Mouse (Mus musculus): Measurements from ENCODE around the gene Opcml. TPM values are rescaled to one million over a fixed set of nuclear protein-coding genes. Genes with fewer than 3 reads are reported as not detected.

Opcml gene
- polyA plus RNA-seq, 1 experiment from 2014 or later = 2.5 TPM

DNA sequence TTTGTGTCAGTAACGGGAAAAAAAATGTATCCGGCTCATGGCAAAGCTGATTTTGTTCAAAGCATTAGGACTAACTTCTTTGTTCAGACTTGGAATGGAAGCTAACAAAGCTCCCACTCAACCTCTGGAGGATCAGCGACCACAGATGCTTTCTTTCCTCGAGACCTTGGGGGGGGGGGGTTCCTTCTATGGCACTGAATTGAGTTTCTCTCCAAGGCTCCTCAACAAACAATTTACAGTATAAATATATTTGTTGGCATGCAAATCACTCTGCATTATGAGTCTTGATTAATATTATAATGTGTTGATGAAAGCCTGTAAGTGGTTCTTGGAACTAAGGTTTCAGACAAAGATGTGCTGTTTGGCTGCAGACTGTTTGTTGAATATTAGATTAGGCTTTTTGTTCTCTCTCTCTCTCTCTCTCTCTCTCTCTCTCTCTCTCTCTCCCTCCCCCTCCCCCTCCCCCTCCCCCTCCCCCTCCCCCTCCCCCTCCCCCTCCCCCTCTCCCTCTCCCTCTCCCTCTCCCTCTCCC lies 797.3 kb downstream of the Opcml start:
- H3K4me3 ChIP-seq = no peak overlapping the region
- H3K36me3 ChIP-seq = no peaks in the 10 kb centered on the region
- DNase-seq (ENCODE audit: low spot score) = no peak
- H3K27ac ChIP-seq = no peak overlapping the region
- H3K27me3 ChIP-seq (ENCODE audit: insufficient read depth, poor library complexity, severe bottlenecking) = no peaks in the 10 kb centered on the region
- no peaks in the 10 kb centered on the region for H3K9me3 ChIP-seq
- H3K4me1 ChIP-seq (replicated peaks) = peaks cover 8% of the 10 kb centered on the region; the same call in 1 of the 2 replicates
- 85% methylated on average over 4 of the region's 4 CpGs for WGBS

DNA sequence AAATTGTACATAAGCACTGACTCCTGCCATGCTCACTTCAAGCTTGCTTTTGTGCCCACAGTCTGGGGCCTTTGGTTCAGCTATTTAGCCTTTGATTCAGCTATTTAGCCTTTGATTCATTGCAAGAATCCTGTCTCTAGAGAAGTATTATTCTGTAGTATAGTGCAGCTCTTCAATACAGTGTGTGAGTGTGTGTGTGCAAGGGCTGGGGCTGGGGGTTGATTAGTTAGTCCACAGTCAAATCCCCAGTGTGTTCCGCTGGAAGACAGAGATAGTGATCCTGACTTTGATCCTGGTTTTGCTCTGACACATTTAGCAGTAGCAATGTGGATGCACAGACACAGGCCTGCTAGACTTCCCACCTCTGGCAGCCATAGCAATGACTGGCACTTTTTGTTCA lies 797.9 kb downstream of the Opcml start:
- Histone ChIP-seq H3K36me3 (no peaks in the 10 kb centered on the region), H3K4me1 (replicated peaks) (peaks cover 8% of the 10 kb centered on the region; the same call in 1 of the 2 replicates), H3K27ac (no peak overlapping the region), H3K4me3 (no peak overlapping the region), H3K9me3 (no peaks in the 10 kb centered on the region), H3K27me3 (ENCODE audit: insufficient read depth, poor library complexity, severe bottlenecking) (no peaks in the 10 kb centered on the region)
- DNase-seq (ENCODE audit: low spot score) = no peak
- WGBS = 97% methylated on average over 1 of the region's 1 CpGs

DNA sequence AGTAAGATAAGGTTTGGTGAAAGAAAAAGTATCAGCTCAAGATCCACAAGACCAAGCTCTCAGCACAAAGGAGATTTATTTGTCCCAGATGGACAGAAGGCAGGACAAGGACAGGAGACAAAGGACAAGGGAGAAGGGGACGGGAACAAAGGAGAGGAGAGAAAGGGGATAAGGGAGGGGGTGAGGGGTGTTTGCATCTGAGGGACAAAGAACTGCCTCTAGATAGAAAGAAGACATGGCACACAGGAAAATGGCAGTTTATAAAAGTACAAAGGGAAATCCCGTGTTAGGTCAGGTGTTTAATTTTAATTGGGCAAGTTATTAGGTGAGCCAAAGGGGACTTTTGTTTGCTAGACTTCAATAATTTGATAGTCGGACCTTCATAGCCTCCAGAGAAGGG lies 801.6 kb downstream of the Opcml start:
- WGBS = 39% methylated on average over 3 of the region's 3 CpGs
- Histone ChIP-seq H3K4me1 (replicated peaks) (peaks cover 24% of the 10 kb centered on the region), H3K27ac (peak overlapping the region; percentile 40), H3K36me3 (no peaks in the 10 kb centered on the region), H3K4me3 (no peak overlapping the region), H3K27me3 (ENCODE audit: insufficient read depth, poor library complexity, severe bottlenecking) (no peaks in the 10 kb centered on the region), H3K9me3 (no peaks in the 10 kb centered on the region)
- DNase-seq (ENCODE audit: low spot score) = no peak

DNA sequence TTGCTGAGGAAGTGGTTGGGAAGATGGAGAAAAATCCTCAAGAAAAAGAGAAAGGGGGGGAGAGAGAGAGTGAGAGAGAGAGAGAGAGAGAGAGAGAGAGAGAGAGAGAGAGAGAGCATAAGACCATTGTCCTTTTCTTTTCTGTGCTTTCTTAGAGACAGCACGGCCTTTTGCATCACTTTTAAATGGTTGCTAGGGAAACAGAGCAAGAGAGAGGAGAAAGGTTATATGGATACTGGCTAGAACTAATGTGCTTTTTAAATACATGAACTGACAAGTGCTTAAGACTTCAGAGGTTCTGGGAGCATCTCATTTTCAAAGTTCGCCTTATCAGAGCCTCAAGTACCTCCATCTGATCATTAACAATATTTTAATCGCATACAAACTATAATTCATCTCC lies 804.5 kb downstream of the Opcml start:
- no peaks in the 10 kb centered on the region for H3K36me3 ChIP-seq
- H3K4me3 ChIP-seq = no peak overlapping the region
- no peak overlapping the region for H3K27ac ChIP-seq
- peaks cover 22% of the 10 kb centered on the region for H3K4me1 ChIP-seq (replicated peaks)
- no peaks in the 10 kb centered on the region for H3K9me3 ChIP-seq
- no peaks in the 10 kb centered on the region for H3K27me3 ChIP-seq (ENCODE audit: insufficient read depth, poor library complexity, severe bottlenecking)
- DNase-seq (ENCODE audit: low spot score) = no peak
- 72% methylated on average over 3 of the region's 3 CpGs for WGBS

DNA sequence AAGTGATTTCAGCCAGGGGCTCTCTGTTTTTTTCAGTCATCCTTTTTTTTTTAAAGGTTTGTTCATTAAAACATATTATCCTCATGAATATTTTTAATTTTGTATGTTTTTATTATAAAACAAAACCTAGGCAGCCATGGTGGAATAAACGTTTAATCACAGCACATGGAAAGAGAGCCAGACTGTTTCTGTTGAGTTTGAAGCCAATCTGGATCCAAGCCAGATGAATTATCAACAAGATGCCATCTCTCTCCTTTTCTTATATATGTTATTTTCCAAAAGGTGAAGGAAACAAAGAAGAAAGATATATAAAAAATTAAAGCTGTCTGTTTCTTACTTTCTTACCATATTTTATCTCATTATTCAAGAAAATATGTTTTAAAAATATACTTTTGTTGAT lies 815.0 kb downstream of the Opcml start:
- no peaks in the 10 kb centered on the region for H3K9me3 ChIP-seq
- H3K27ac ChIP-seq = no peak overlapping the region
- no peaks in the 10 kb centered on the region for H3K4me1 ChIP-seq (replicated peaks)
- DNase-seq (ENCODE audit: low spot score) = no peak
- no peaks in the 10 kb centered on the region for H3K36me3 ChIP-seq
- no peak overlapping the region for H3K4me3 ChIP-seq
- 86% methylated on average over 1 of the region's 1 CpGs for WGBS
- H3K27me3 ChIP-seq (ENCODE audit: insufficient read depth, poor library complexity, severe bottlenecking) = no peaks in the 10 kb centered on the region

DNA sequence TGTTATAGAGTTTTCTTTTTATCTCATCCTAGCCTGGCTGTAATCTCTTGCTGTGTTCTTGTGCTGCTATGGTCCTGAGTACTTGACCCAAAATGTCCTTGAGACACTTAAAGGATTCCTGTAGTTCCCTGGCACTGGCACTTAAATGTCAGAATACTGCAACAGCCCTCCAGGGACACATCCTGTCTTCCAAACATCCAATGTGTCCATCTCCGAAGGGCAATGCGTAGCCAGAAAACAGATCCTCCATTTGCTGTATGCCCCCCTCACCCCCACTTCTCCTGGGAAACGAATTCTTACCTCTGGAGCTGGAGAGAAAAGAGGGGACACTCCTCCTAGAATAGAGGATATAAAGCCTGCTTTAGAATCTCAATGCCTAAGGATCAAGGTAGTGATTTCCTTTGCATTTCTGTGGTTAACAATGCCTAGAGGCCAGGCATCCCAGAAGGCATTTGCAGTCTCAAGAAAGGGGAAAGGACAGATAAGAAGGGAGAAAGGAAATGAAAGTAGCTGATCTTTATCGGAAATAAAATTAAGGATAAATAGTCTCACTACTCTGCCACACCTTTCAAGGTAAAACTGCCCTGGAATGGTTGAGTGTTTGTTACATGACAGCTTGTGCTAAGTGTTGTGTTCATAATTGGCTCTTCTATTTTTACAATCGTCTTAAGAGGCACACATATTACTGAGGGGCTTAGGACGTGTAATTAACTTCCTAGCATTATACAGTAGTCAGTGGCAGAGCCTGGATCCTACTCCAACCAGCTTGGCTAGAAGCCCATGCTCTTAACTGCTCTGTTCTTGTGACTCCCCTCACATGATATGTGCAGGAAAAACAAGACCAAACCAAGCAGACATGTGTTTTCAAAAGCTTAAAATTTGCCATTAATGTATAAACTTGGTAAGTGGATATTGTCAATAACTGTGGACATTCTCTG lies 823.4 kb downstream of the Opcml start:
- Histone ChIP-seq H3K9me3 (no peaks in the 10 kb centered on the region), H3K4me1 (replicated peaks) (no peaks in the 10 kb centered on the region), H3K36me3 (no peaks in the 10 kb centered on the region), H3K27me3 (ENCODE audit: insufficient read depth, poor library complexity, severe bottlenecking) (no peaks in the 10 kb centered on the region), H3K4me3 (no peak overlapping the region), H3K27ac (no peak overlapping the region)
- DNase-seq (ENCODE audit: low spot score) = no peak
- 43% methylated on average over 6 of the region's 6 CpGs for WGBS

DNA sequence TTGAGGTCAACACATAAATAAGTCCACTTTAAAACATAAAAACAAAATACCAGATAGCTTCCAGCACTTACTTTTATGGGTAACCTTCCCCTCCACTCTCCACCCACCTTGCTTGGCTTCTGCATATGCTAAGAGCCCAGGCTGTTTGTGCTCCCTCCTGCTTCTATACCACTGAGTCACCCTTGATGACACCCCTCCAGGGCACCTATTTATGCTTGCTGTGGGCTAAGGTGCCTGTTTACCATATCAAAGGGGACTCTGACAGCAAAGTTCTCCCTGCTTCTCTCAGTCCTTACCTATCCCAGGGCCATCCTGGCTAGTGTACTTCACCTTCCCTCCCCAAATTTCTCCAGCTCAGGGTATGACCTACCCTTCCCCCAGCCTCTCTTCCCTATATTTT lies 824.9 kb downstream of the Opcml start:
- Histone ChIP-seq H3K27me3 (ENCODE audit: insufficient read depth, poor library complexity, severe bottlenecking) (no peaks in the 10 kb centered on the region), H3K36me3 (no peaks in the 10 kb centered on the region), H3K27ac (no peak overlapping the region), H3K4me3 (no peak overlapping the region), H3K4me1 (replicated peaks) (no peaks in the 10 kb centered on the region), H3K9me3 (no peaks in the 10 kb centered on the region)
- no peak for DNase-seq (ENCODE audit: low spot score)

DNA sequence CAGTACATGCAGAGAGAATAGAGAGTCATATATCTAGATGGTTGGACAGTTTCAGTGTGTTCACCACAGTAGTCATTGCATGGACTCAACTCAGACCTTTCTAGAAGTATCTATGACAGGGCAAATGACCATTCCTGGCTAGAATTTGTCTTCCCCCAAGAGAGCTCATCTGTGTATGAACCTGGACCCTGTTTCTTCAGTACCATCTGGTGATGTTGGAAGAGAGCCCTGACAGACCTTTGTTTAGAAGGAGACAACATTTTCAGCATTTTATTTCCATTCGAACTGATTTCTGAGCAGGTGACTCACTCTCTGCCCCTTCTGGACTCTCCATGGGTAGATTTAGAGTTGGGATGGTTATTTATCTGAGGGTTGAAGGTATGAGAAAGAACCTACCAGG lies 827.1 kb downstream of the Opcml start:
- Histone ChIP-seq H3K27ac (no peak overlapping the region), H3K4me1 (replicated peaks) (no peaks in the 10 kb centered on the region), H3K9me3 (no peaks in the 10 kb centered on the region), H3K4me3 (no peak overlapping the region), H3K27me3 (ENCODE audit: insufficient read depth, poor library complexity, severe bottlenecking) (no peaks in the 10 kb centered on the region), H3K36me3 (no peaks in the 10 kb centered on the region)
- 80% methylated on average over 1 of the region's 1 CpGs for WGBS
- no peak for DNase-seq (ENCODE audit: low spot score)

DNA sequence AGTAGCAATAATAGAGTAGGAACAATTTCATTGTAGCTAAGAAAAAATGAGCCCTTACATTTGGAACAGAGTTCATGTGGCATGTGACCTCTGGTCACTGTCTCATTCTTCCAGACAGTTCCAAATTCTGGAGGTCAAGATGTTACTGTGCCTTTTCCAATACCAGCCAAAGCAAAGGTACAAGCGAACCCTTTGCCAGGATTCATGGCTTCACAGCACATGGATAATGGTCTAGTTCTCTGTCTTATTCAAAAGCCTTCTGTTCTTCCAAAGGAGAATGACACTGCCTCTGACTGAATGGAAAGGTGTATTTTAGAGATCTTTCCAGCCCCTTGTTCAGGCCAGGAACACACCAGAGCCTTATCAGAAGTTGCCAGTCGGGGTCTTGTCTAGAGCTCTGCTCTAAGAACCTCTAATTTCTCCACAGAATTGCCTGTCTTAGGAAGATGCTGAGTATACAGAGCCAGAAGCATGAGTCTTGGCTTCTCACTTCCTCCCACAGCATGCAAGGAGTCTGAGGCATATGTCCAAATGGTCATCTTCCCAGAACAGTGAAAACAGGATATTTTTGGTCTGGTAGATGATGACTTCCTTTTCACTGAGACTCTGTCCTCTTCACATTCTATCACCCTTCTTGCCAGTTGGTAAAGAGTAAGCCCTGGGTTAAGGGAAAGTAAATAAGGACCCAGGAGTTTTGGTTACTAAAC lies 827.8 kb downstream of the Opcml start:
- Histone ChIP-seq H3K9me3 (no peaks in the 10 kb centered on the region), H3K27ac (no peak overlapping the region), H3K36me3 (no peaks in the 10 kb centered on the region), H3K4me3 (no peak overlapping the region), H3K4me1 (replicated peaks) (no peaks in the 10 kb centered on the region), H3K27me3 (ENCODE audit: insufficient read depth, poor library complexity, severe bottlenecking) (no peaks in the 10 kb centered on the region)
- no peak for DNase-seq (ENCODE audit: low spot score)
- 83% methylated on average over 2 of the region's 2 CpGs for WGBS

DNA sequence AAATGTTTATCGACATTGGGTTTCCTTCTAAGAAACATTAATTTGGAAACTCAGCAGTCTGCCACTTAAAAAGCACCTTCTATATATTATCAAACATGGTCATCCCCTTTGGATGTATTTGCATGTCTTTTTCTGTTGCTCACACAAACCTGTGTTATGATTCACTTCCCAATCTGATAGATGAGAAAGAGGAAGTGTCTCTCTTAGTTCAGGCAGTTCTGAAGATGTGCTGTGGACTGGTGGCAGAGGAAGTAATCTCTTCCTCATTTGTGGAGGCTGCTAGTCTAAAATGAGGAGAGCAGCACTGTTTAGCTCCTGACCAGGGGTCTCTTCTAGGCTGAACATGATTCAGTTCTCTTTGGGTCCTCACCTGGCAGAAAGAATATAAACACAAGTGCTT lies 831.4 kb downstream of the Opcml start:
- Histone ChIP-seq H3K36me3 (no peaks in the 10 kb centered on the region), H3K4me1 (replicated peaks) (peaks cover 11% of the 10 kb centered on the region), H3K9me3 (no peaks in the 10 kb centered on the region), H3K27me3 (ENCODE audit: insufficient read depth, poor library complexity, severe bottlenecking) (no peaks in the 10 kb centered on the region), H3K4me3 (no peak overlapping the region), H3K27ac (no peak overlapping the region)
- DNase-seq (ENCODE audit: low spot score) = no peak
- 96% methylated on average over 1 of the region's 1 CpGs for WGBS

DNA sequence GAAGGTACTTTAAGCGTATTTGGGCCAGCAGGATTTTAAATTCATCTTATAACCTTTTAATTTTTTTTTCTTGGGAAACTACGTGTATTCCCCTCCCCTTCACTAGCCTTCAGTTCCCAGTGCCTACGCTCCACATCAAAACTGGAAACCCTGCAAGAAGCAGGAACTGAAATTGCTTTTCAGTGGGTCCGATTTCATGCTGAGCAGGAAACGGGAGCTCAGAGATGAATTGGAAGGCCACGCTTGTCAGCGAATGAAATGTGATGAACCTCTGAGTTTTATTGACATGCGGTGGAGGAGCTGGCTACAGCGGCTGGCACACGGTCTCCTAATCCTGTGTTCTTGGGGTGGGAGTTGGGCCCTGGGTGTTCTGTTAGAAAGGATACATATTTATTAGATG lies 834.3 kb downstream of the Opcml start:
- no peaks in the 10 kb centered on the region for H3K27me3 ChIP-seq (ENCODE audit: insufficient read depth, poor library complexity, severe bottlenecking)
- 30% methylated on average over 10 of the region's 10 CpGs for WGBS
- peak; percentile 23 for DNase-seq (ENCODE audit: low spot score)

DNA sequence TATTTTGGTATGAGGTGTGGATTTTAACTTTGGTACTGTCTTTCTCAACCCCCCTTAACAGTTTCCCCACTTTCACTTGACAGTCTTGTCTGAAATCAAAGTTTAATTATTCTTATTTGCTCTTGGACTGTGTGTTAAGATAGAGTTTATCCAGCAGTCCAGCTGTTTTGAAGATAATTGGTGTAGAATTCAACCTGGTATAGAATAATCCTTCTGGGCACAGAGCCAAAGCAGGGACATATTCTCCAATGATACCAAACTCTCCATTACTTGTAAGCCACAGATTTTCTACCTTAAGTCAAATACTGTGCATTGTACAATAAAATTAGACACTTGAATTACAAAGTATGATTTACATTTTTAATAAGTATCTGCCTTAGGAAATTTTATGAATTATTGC lies 852.2 kb downstream of the Opcml start:
- Histone ChIP-seq H3K4me1 (replicated peaks) (peaks cover 8% of the 10 kb centered on the region; the same call in 1 of the 2 replicates), H3K27ac (no peak overlapping the region), H3K9me3 (no peaks in the 10 kb centered on the region), H3K4me3 (no peak overlapping the region), H3K27me3 (ENCODE audit: insufficient read depth, poor library complexity, severe bottlenecking) (no peaks in the 10 kb centered on the region), H3K36me3 (no peaks in the 10 kb centered on the region)
- DNase-seq (ENCODE audit: low spot score) = no peak

More for the DNA sequence above, 834.3 kb downstream of the Opcml start:
- Histone ChIP-seq H3K4me3 (no peak overlapping the region), H3K36me3 (no peaks in the 10 kb centered on the region), H3K27ac (no peak overlapping the region), H3K9me3 (no peaks in the 10 kb centered on the region), H3K4me1 (replicated peaks) (peaks cover 11% of the 10 kb centered on the region)

DNA sequence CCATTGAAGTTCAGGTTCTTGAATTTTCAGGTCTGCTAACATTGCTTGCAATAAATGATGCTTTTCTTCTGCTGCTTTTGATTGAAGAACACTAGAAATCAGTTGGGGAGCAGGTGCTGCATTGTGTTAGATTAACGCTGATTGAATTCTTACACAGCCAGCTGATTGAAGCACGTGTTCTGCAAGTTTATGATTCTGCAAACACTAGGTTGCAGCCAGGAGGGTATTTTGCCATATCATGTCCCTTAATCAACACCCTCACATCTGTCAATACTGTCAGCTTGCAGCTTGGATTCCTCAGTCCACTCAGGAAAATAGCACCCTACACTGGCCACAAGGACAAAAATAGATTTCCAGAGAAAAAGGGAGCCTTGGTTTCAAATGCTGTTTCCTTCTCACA lies 853.5 kb downstream of the Opcml start:
- Histone ChIP-seq H3K27me3 (ENCODE audit: insufficient read depth, poor library complexity, severe bottlenecking) (no peaks in the 10 kb centered on the region), H3K36me3 (no peaks in the 10 kb centered on the region), H3K9me3 (no peaks in the 10 kb centered on the region), H3K4me1 (replicated peaks) (peaks cover 8% of the 10 kb centered on the region; the same call in 1 of the 2 replicates), H3K4me3 (no peak overlapping the region), H3K27ac (no peak overlapping the region)
- no peak for DNase-seq (ENCODE audit: low spot score)
- 62% methylated on average over 2 of the region's 2 CpGs for WGBS

Data from hindbrain, embryonic 10.5 days (tissue).